Mouse (Mus musculus) CH12.LX (cell line): ENCODE data around the gene Tmem222. TPM values are rescaled to one million over a fixed set of nuclear protein-coding genes. Genes with fewer than 3 reads are reported as not detected.

ENCODE experiments used
- DNase-seq: peaks from one replicate; pipeline ENCODE4 v3.0.0-alpha.2; 2013; ENCODE audit errors: extremely low read depth
- H3K27ac ChIP-seq: 2 replicates; pipeline ENCODE4 v1.5.1; 2012; ENCODE audit warnings: low read depth, mild to moderate bottlenecking, control low read depth, moderate library complexity; ENCODE audit not compliant: insufficient read depth
- H3K27me3 ChIP-seq: replicated peaks from 2 replicates; pipeline ENCODE3; 2012; ENCODE audit warnings: inconsistent platforms
- H3K36me3 ChIP-seq, 2 experiments: replicated peaks in 1 of 2; 2 replicates each; pipeline versions ENCODE3 to v1.6.1; 2012; ENCODE audit warnings: inconsistent platforms in 1 of 2, low read length in 1 of 2, mild to moderate bottlenecking in 1 of 2, mixed read lengths in 1 of 2, moderate library complexity in 1 of 2; ENCODE audit not compliant: control insufficient read depth in 1 of 2, insufficient read depth in 1 of 2
- H3K4me1 ChIP-seq, 2 experiments: 2 replicates each; pipeline ENCODE4 v1.6.1; 2012; ENCODE audit warnings: inconsistent platforms in 1 of 2, moderate library complexity in 1 of 2; ENCODE audit not compliant: insufficient read depth in 2 of 2, control insufficient read depth in 1 of 2
- H3K4me2 ChIP-seq: 2 replicates; pipeline ENCODE4 v1.6.1; 2012; ENCODE audit warnings: low read depth, mild to moderate bottlenecking, control low read depth; ENCODE audit not compliant: poor library complexity, insufficient read depth, severe bottlenecking
- H3K4me3 ChIP-seq, 3 experiments: fragments of 150-350 bp in 1 of 3; sonication (generic) in 1 of 3; replicated peaks in 1 of 3; 2 replicates each; pipeline versions ENCODE3 to v1.5.1; 2011 to 2012; ENCODE audit warnings: low read depth in 2 of 3, low read length in 2 of 3, mild to moderate bottlenecking in 2 of 3, moderate library complexity in 2 of 3, control low read depth in 1 of 3, improper control_type of control experiment in 1 of 3, inconsistent platforms in 1 of 3, mixed read lengths in 1 of 3; ENCODE audit not compliant: poor library complexity in 1 of 3
- H3K79me2 ChIP-seq: replicated peaks from 2 replicates; pipeline ENCODE4 v1.6.1; 2012; ENCODE audit warnings: mild to moderate bottlenecking, moderate library complexity; ENCODE audit not compliant: control insufficient read depth, poor library complexity, insufficient read depth, severe bottlenecking; ENCODE audit errors: extremely low read depth
- H3K9ac ChIP-seq: 2 replicates; pipeline ENCODE4 v1.6.1; 2012; ENCODE audit warnings: low read depth, mild to moderate bottlenecking, control low read depth, moderate library complexity; ENCODE audit not compliant: insufficient read depth
- H3K9me3 ChIP-seq: replicated peaks from 2 replicates; pipeline ENCODE3; 2012; ENCODE audit warnings: low read length, inconsistent platforms, mixed read lengths
- CHD1 ChIP-seq: IDR thresholded peaks from 2 replicates; pipeline ENCODE4 v1.6.1; 2012; ENCODE audit warnings: low read depth, low read length, improper control_type of control experiment, inconsistent platforms
- E2F4 ChIP-seq: IDR thresholded peaks from 2 replicates; pipeline ENCODE4 v1.6.1; 2011; ENCODE audit warnings: low read depth, low read length, improper control_type of control experiment; ENCODE audit not compliant: insufficient replicate concordance
- ELF1 ChIP-seq: IDR thresholded peaks from 2 replicates; pipeline ENCODE4 v1.6.1; 2014; ENCODE audit warnings: low read depth, mild to moderate bottlenecking, inconsistent platforms, low read length, improper control_type of control experiment
- EP300 ChIP-seq: IDR thresholded peaks from 2 replicates; pipeline ENCODE4 v1.6.1; 2011; ENCODE audit warnings: low read length, improper control_type of control experiment
- HCFC1 ChIP-seq: IDR thresholded peaks from 2 replicates; pipeline ENCODE4 v1.6.1; 2012; ENCODE audit warnings: low read depth, mild to moderate bottlenecking, inconsistent platforms, low read length, improper control_type of control experiment
- IRF4 ChIP-seq: IDR thresholded peaks from 2 replicates; pipeline ENCODE4 v1.6.1; 2014; ENCODE audit warnings: low read depth, mild to moderate bottlenecking, inconsistent platforms, low read length, improper control_type of control experiment
- JUN ChIP-seq: IDR thresholded peaks from 2 replicates; pipeline ENCODE4 v1.6.1; 2011; ENCODE audit warnings: low read depth, mild to moderate bottlenecking, low read length, improper control_type of control experiment, moderate library complexity; ENCODE audit not compliant: insufficient read depth
- JUND ChIP-seq: conservative IDR thresholded peaks from 2 replicates; pipeline ENCODE4 v1.6.1; 2011; ENCODE audit warnings: low read depth, low read length, improper control_type of control experiment
- MAX ChIP-seq: IDR thresholded peaks from 2 replicates; pipeline ENCODE4 v1.6.1; 2011; ENCODE audit warnings: low read length, improper control_type of control experiment
- NELFE ChIP-seq: IDR thresholded peaks from 2 replicates; pipeline ENCODE4 v1.6.1; 2011; ENCODE audit warnings: low read depth, low read length, improper control_type of control experiment
- NRF1 ChIP-seq: IDR thresholded peaks from 2 replicates; pipeline ENCODE4 v1.6.1; 2014; ENCODE audit warnings: low read depth, mild to moderate bottlenecking, inconsistent platforms, low read length, improper control_type of control experiment, moderate library complexity
- RAD21 ChIP-seq: IDR thresholded peaks from 2 replicates; pipeline ENCODE4 v1.6.1; 2011; ENCODE audit warnings: low read depth, mild to moderate bottlenecking, low read length, improper control_type of control experiment, moderate library complexity
- SMC3 ChIP-seq: IDR thresholded peaks from 2 replicates; pipeline ENCODE4 v1.6.1; 2011; ENCODE audit warnings: low read depth, low read length, improper control_type of control experiment
- TBP ChIP-seq: conservative IDR thresholded peaks from 2 replicates; pipeline ENCODE4 v1.6.1; 2011; ENCODE audit warnings: low read depth, low read length, improper control_type of control experiment
- UBTF ChIP-seq: IDR thresholded peaks from 2 replicates; pipeline ENCODE4 v1.6.1; 2012; ENCODE audit warnings: low read depth, mild to moderate bottlenecking, inconsistent platforms, low read length, improper control_type of control experiment, moderate library complexity
- USF1 ChIP-seq: IDR thresholded peaks from 2 replicates; pipeline ENCODE4 v1.6.1; 2014; ENCODE audit warnings: low read depth, mild to moderate bottlenecking, inconsistent platforms, low read length, improper control_type of control experiment
- ZC3H11A ChIP-seq: IDR thresholded peaks from 2 replicates; pipeline ENCODE4 v1.6.1; 2012; ENCODE audit warnings: low read depth, mild to moderate bottlenecking, inconsistent platforms, low read length, improper control_type of control experiment
- ZNF384 ChIP-seq: IDR thresholded peaks from 2 replicates; pipeline ENCODE4 v1.6.1; 2012; ENCODE audit warnings: low read depth, low read length, improper control_type of control experiment, inconsistent platforms
- dilution Hi-C: fragments of 300-500 bp; cut with MboI; formaldehyde crosslinking; loops from 2 replicates; pipeline ENCODE4 v1.14.3; 2020; ENCODE audit warnings: low sequenced_read_pairs; ENCODE audit not compliant: extremely low pct_unique_long_range_greater_than_20kb, extremely low pct_ligation_motif_present
- in situ Hi-C: fragments of 300-500 bp; cut with MboI; formaldehyde crosslinking; loops from 3 replicates; pipeline ENCODE4 v1.14.3; 2019; ENCODE audit warnings: low sequenced_read_pairs, low pct_ligation_motif_present, low pct_unique_long_range_greater_than_20kb, mixed read lengths
- polyA plus RNA-seq: library from polyadenylated mRNA; unstranded; fragments of >175 nt; gene quantifications from 2 replicates; pipeline ENCODE4 v1.2.1, GENCODE M21; 2012; ENCODE audit warnings: low read depth; ENCODE audit not compliant: insufficient read length
- total RNA-seq, 2 experiments: library from RNA; depleted of rRNA; stranded (reverse); fragments of 300-350 nt in 1 of 2; fragments of >200 nt in 1 of 2; gene quantifications; 2 replicates each; pipeline ENCODE4 v1.2.3; 2012 to 2014

Gene Tmem222
- total and polyA plus RNA-seq, 3 experiments = 64.8 to 95.7 (median 73.2) TPM

DNA sequence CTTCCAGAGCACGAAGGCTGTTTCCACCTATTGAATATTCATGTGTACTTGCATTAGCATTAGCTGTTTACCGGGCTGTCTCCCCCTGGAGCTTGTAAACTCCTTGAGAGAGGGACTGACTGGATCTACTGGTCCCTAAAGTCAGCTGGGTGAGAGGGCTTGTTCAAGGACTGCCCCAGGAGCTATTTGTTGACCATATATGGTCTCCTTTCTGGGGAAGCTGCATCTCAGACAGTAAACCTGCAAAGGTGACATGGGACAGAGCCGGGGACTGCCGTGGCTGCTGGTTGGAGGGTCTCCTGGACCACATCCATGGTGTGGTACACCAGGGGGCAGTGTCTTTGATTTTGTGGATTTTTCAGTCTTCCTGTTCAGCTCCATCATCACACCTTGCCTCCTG is 5.1 kb upstream of the Tmem222 start:
- dilution Hi-C loops (no loop called here), in situ Hi-C loops (no loop called here)
- H3K79me2 ChIP-seq = no peaks in the 10 kb centered on the region
- no peak overlapping the region for H3K9ac ChIP-seq
- H3K27ac ChIP-seq = no peak overlapping the region
- peaks cover 0 to 20% of the 10 kb centered on the region in 2 experiments; a peak in 2 of 4 replicates for H3K4me1 ChIP-seq
- H3K4me3 ChIP-seq = no peak overlapping the region
- no peaks in the 10 kb centered on the region for H3K27me3 ChIP-seq
- H3K36me3 ChIP-seq = no peaks in the 10 kb centered on the region
- no peaks in the 10 kb centered on the region for H3K9me3 ChIP-seq
- DNase-seq = no peak
- TF ChIP-seq NELFE (no peak), ZC3H11A (no peak), E2F4 (no peak), IRF4 (no peak), MAX (no peak), RAD21 (no peak), EP300 (no peak)
- H3K4me2 ChIP-seq = no peak overlapping the region

DNA sequence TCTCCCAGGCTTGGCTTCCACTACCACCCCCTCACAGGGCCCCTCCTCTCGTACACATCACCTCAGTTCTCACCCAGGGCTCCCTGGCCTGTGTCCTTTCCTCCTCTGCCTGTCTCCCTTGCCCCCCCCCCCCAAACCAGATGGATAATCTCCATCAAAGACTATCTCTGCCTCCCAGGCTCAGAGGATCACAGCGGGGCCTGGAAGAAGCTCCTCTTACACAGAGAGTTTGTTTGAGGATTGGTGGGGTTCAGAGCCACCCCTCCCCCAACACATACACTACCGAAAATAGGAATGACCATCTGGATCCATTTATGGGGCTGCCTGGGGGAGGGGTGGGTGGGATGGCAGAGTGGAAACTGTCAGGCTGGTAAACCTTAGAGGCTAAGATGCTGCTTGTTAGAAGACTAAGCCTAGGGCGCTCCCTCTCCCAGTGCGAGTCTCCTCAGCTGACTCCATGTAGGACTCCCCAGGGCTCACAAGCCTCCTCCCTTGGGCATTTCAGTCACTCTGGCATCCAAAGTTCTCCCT is 4.4 kb upstream of the Tmem222 start:
- H3K27me3 ChIP-seq = no peaks in the 10 kb centered on the region
- no peak overlapping the region for H3K9ac ChIP-seq
- no peak overlapping the region for H3K4me3 ChIP-seq
- no peak for TF ChIP-seq MAX
- TF ChIP-seq, all 38 proteins: peak for 0
- Histone ChIP-seq H3K27ac (no peak overlapping the region), H3K4me1 (peaks cover 0 to 20% of the 10 kb centered on the region in 2 experiments; a peak in 2 of 4 replicates), H3K9me3 (no peaks in the 10 kb centered on the region), H3K79me2 (peaks cover 5% of the 10 kb centered on the region), H3K4me2 (no peak overlapping the region), H3K36me3 (no peaks in the 10 kb centered on the region)
- dilution Hi-C loops (no loop called here), in situ Hi-C loops (no loop called here)
- DNase-seq = no peak

DNA sequence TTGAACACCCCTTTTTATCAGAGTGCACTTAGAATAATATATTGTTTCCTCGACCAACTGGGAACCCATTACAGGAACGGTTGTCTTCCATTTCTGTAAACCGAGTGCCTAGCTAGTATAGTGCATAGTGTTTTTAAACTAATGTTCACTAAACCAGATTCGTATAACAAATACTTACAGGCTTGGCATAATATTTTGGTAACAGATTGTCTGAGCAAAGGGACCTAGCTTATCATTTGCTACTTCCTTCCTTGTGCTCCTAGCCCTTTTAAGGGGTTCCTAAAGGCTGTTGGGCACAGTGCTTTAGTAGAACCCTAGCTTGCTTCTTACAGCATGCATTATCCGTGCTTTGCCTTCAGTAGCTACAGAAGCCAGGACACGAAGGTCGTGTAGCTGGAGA is 3.9 kb upstream of the Tmem222 start:
- Histone ChIP-seq H3K4me3 (no peak overlapping the region), H3K4me2 (no peak overlapping the region), H3K36me3 (no peaks in the 10 kb centered on the region), H3K27me3 (no peaks in the 10 kb centered on the region), H3K4me1 (peaks cover 0 to 20% of the 10 kb centered on the region in 2 experiments; a peak in 2 of 4 replicates), H3K27ac (no peak overlapping the region), H3K9ac (no peak overlapping the region), H3K79me2 (peaks cover 10% of the 10 kb centered on the region), H3K9me3 (no peaks in the 10 kb centered on the region)
- DNase-seq = no peak
- dilution Hi-C loops (no loop called here), in situ Hi-C loops (no loop called here)
- TF ChIP-seq NRF1 = no peak
- TF ChIP-seq CHD1 = no peak
- no peak for TF ChIP-seq USF1
- TF ChIP-seq SMC3 = no peak
- no peak for TF ChIP-seq ZC3H11A
- no peak for TF ChIP-seq MAX
- no peak for TF ChIP-seq ZNF384
- no peak for TF ChIP-seq JUND
- TF ChIP-seq JUN = no peak
- no peak for TF ChIP-seq UBTF
- no peak for TF ChIP-seq TBP
- no peak for TF ChIP-seq HCFC1
- TF ChIP-seq RAD21 = no peak
- TF ChIP-seq ELF1 = no peak
- TF ChIP-seq IRF4 = no peak
